Mouse (Mus musculus): ENCODE results near the gene Msh4. TPM values are rescaled to one million over a fixed set of nuclear protein-coding genes. Genes with fewer than 3 reads are reported as not detected.

Msh4 gene
- total and polyA plus RNA-seq, 3 experiments = 0.15 to 0.50 TPM; not detected in 1

GRCm38 (mm10) chr3:153944335-153944990, 38.5 kb upstream of the Msh4 start, which contains the start of gene Acadm (continued):
- TF ChIP-seq RCOR1 (IDR thresholded peaks at IDR 0.05; ENCODE audit: low read depth, low read length) (no peak), POLR2AphosphoS2 (IDR thresholded peaks at IDR 0.05; ENCODE audit: low read length) (peak; percentile 95), POLR2AphosphoS5 (IDR thresholded peaks at IDR 0.05; ENCODE audit: borderline replicate concordance, low read depth, low read length) (no peak), MXI1 (IDR thresholded peaks at IDR 0.05; ENCODE audit: low read depth, low read length) (peak; percentile 86), RAD21 (IDR thresholded peaks at IDR 0.05; ENCODE audit: low read depth, low read length) (no peak), TCF12 (IDR thresholded peaks at IDR 0.05; ENCODE audit: low read depth, low read length) (peak; percentile 56), CHD2 (IDR thresholded peaks at IDR 0.05; ENCODE audit: low read length) (no peak), ETS1 (IDR thresholded peaks at IDR 0.05; ENCODE audit: low read depth, low read length) (peak; percentile 40; the same call in 1 of the 2 replicates), USF2 (IDR thresholded peaks at IDR 0.05; ENCODE audit: borderline replicate concordance in 1 of 2, insufficient read depth in 1 of 2, low read depth in 1 of 2, low read length in 2 of 2) (no peak), ZC3H11A (IDR thresholded peaks at IDR 0.05; ENCODE audit: low read depth, low read length) (no peak), TAL1 (IDR thresholded peaks at IDR 0.05; ENCODE audit: low read length) (no peak), MYC (IDR thresholded peaks at IDR 0.05; ENCODE audit: low read depth, low read length) (no peak), UBTF (IDR thresholded peaks at IDR 0.05; ENCODE audit: borderline replicate concordance, insufficient read depth, low read depth, low read length) (no peak), ZKSCAN1 (IDR thresholded peaks at IDR 0.05; ENCODE audit: low read depth, low read length) (no peak), SMC3 (IDR thresholded peaks at IDR 0.05; ENCODE audit: low read depth, low read length) (no peak), MAFK (IDR thresholded peaks at IDR 0.05; ENCODE audit: borderline replicate concordance, low read depth, low read length) (no peak), MAX (IDR thresholded peaks at IDR 0.05; ENCODE audit: low read length) (no peak; the same call in 1 of the 2 replicates), NRF1 (IDR thresholded peaks at IDR 0.05; ENCODE audit: insufficient read depth, low read depth, low read length, poor library complexity, severe bottlenecking) (peak; percentile 98)

GRCm38 (mm10) chr3:153943901-153944334, 38.0 kb upstream of the Msh4 start:
- peaks cover 0 to 14% of the 10 kb centered on the region in 2 experiments; a peak in 2 of 4 replicates for H3K36me3 ChIP-seq (ENCODE audit: control insufficient read depth in 1 of 2, insufficient read depth in 2 of 2, low read length in 2 of 2)
- peak; percentile 90 for DNase-seq (ENCODE audit: low read depth, low spot score)
- peaks cover 5 to 11% of the 10 kb centered on the region in 2 experiments; a peak in 2 of 4 replicates for H3K4me1 ChIP-seq (ENCODE audit: control insufficient read depth in 1 of 2, insufficient read depth in 2 of 2, low read length in 2 of 2)
- H3K27me3 ChIP-seq (ENCODE audit: control insufficient read depth in 1 of 2, insufficient read depth in 2 of 2, low read length in 2 of 2) = peaks cover 0 to 2% of the 10 kb centered on the region in 2 experiments; a peak in 2 of 4 replicates
- peak; percentile 76 for TF ChIP-seq MAX (IDR thresholded peaks at IDR 0.05; ENCODE audit: low read length)
- TF ChIP-seq MAZ (IDR thresholded peaks at IDR 0.05; ENCODE audit: low read depth, low read length) = peak; percentile 65
- TF ChIP-seq MYC (IDR thresholded peaks at IDR 0.05; ENCODE audit: low read depth, low read length) = peak; percentile 68
- TF ChIP-seq JUND (IDR thresholded peaks at IDR 0.05; ENCODE audit: low read depth, low read length) = no peak
- TF ChIP-seq USF2 (IDR thresholded peaks at IDR 0.05; ENCODE audit: borderline replicate concordance in 1 of 2, insufficient read depth in 1 of 2, low read depth in 1 of 2, low read length in 2 of 2) = no peak
- TF ChIP-seq MEF2A (IDR thresholded peaks at IDR 0.05; ENCODE audit: extremely low read depth, insufficient replicate concordance, low read depth, low read length, poor library complexity, severe bottlenecking) = no peak
- TF ChIP-seq CHD1 (IDR thresholded peaks at IDR 0.05; ENCODE audit: low read depth, low read length) = 0 out of 2 replicates have a peak, but pooled peaks have one; percentile 69
- no peak for TF ChIP-seq TCF12 (IDR thresholded peaks at IDR 0.05; ENCODE audit: low read depth, low read length)
- no peak for TF ChIP-seq RAD21 (IDR thresholded peaks at IDR 0.05; ENCODE audit: low read depth, low read length)
- peak in 1 of 2 experiments; percentile 17; a peak in 2 of 4 replicates for TF ChIP-seq EP300 (IDR thresholded peaks at IDR 0.05; ENCODE audit: low read depth in 1 of 2, low read length in 2 of 2)
- peak; percentile 94 for TF ChIP-seq MXI1 (IDR thresholded peaks at IDR 0.05; ENCODE audit: low read depth, low read length)
- H3K4me3 ChIP-seq (ENCODE audit: control insufficient read depth in 1 of 2, insufficient read depth in 1 of 2, low read depth in 2 of 2, low read length in 2 of 2) = peak overlapping the region; percentile 70 to 97
- H3K27ac ChIP-seq (ENCODE audit: control insufficient read depth, low read depth, low read length) = peak overlapping the region; percentile 69
- peaks cover 2% of the 10 kb centered on the region for H3K79me2 ChIP-seq (ENCODE audit: control insufficient read depth, insufficient read depth, low read length, poor library complexity)
- peak overlapping the region; percentile 67 for H3K9ac ChIP-seq (ENCODE audit: control insufficient read depth, low read depth, low read length, poor library complexity, severe bottlenecking)
- no peaks in the 10 kb centered on the region for H3K9me3 ChIP-seq (replicated peaks; ENCODE audit: insufficient read depth, low read length)
